Mouse (Mus musculus): Measurements from ENCODE around the gene Mrps34.

Mrps34 gene

GRCm38 (mm10) chr17:24881738-24882440 lies 13.0 kb upstream of the Mrps34 start:
- DNase-seq (ENCODE audit: low spot score in 2 of 2) = peak in 1 of 2 experiments; percentile 27

GRCm38 (mm10) chr17:24884391-24884790 lies 10.5 kb upstream of the Mrps34 start:
- DNase-seq (ENCODE audit: low spot score in 2 of 2) = no peak

GRCm38 (mm10) chr17:24885356-24886133 lies 9.4 kb upstream of the Mrps34 start:
- peak in 1 of 2 experiments; percentile 30 for DNase-seq (ENCODE audit: low spot score in 2 of 2)

- peak; percentile 97 to 99 for DNase-seq (ENCODE audit: low spot score in 2 of 2)
Measured at GRCm38 (mm10) chr17:24886134-24886931, 8.6 kb upstream of the Mrps34 start, which contains the start of the genes Nubp2 and Spsb3. Nubp2 (minus strand) TSS chr17:24886349. Spsb3 (plus strand) TSS chr17:24886643.

- no peak for DNase-seq (ENCODE audit: low spot score in 2 of 2)
Measured at GRCm38 (mm10) chr17:24886932-24887271, 8.0 kb upstream of the Mrps34 start.

GRCm38 (mm10) chr17:24887291-24888080 lies 7.4 kb upstream of the Mrps34 start:
- DNase-seq (ENCODE audit: low spot score in 2 of 2) = no peak

GRCm38 (mm10) chr17:24888862-24889261 lies 6.1 kb upstream of the Mrps34 start:
- DNase-seq (ENCODE audit: low spot score in 2 of 2) = no peak

GRCm38 (mm10) chr17:24890151-24891092 lies 4.5 kb upstream of the Mrps34 start:
- DNase-seq (ENCODE audit: low spot score in 2 of 2) = no peak

GRCm38 (mm10) chr17:24891321-24891720 lies 3.6 kb upstream of the Mrps34 start:
- no peak for DNase-seq (ENCODE audit: low spot score in 2 of 2)

- no peak for DNase-seq (ENCODE audit: low spot score in 2 of 2)
Measured at GRCm38 (mm10) chr17:24892785-24893184, 2.1 kb upstream of the Mrps34 start.

GRCm38 (mm10) chr17:24893276-24893675 lies 1.6 kb upstream of the Mrps34 start:
- no peak for DNase-seq (ENCODE audit: low spot score in 2 of 2)

- DNase-seq (ENCODE audit: low spot score in 2 of 2) = no peak
Measured at GRCm38 (mm10) chr17:24894061-24894994, 588 bp upstream of the Mrps34 start.

GRCm38 (mm10) chr17:24895571-24896240 lies 790 bp downstream of the Mrps34 start:
- no peak for DNase-seq (ENCODE audit: low spot score in 2 of 2)

- DNase-seq (ENCODE audit: low spot score in 2 of 2) = peak in 1 of 2 experiments; percentile 74
Measured at GRCm38 (mm10) chr17:24896241-24896992, 1.5 kb downstream of the Mrps34 start, which contains the start of gene Nme3. Nme3 (plus strand) TSS chr17:24896500.

- DNase-seq (ENCODE audit: low spot score in 2 of 2) = no peak
Measured at GRCm38 (mm10) chr17:24896993-24897269, 2.0 kb downstream of the Mrps34 start.

GRCm38 (mm10) chr17:24897600-24897999 lies 2.7 kb downstream of the Mrps34 start:
- DNase-seq (ENCODE audit: low spot score in 2 of 2) = peak in 1 of 2 experiments; percentile 18

- DNase-seq (ENCODE audit: low spot score in 2 of 2) = no peak
Measured at GRCm38 (mm10) chr17:24898041-24898854, 3.3 kb downstream of the Mrps34 start.
